Mouse (Mus musculus): ENCODE data around the gene Col1a1.
A peak's percentile ranks its signal among the peaks of the same experiment; 100 is the strongest.

The Col1a1 gene

DNA sequence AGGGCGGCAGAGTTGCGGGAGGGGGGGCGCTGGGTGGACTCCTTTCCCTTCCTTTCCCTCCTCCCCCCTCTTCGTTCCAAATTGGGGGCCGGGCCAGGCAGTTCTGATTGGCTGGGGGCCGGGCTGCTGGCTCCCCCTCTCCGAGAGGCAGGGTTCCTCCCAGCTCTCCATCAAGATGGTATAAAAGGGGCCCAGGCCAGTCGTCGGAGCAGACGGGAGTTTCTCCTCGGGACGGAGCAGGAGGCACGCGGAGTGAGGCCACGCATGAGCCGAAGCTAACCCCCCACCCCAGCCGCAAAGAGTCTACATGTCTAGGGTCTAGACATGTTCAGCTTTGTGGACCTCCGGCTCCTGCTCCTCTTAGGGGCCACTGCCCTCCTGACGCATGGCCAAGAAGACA, at the start of gene Col1a1:
Gene Col1a1, plus strand, starts transcription at position 180 of the 400 bp plus-strand sequence.
- DNase-seq (ENCODE audit: low spot score in 2 of 2): no peak

DNA sequence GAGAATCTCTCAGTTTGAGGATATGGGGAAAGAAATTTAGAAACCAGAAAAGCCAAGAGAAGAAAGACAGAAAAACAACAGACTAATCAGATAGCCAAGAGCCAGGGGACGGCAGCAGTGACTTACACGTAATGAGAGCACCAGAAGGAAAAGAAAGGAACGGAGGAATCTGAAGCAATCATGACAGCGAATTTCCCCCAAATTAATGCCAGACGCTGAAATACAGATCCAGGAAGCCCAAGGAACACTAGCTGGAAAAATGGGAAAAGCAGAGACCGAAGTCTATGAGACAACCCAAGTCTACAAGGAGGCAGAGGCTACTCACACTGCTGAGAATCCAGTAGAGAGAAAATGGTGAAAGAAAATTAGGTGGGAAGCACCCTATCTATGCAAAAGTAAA, 44.9 kb upstream of the Col1a1 start:
- DNase-seq (ENCODE audit: low spot score in 2 of 2): no peak

DNA sequence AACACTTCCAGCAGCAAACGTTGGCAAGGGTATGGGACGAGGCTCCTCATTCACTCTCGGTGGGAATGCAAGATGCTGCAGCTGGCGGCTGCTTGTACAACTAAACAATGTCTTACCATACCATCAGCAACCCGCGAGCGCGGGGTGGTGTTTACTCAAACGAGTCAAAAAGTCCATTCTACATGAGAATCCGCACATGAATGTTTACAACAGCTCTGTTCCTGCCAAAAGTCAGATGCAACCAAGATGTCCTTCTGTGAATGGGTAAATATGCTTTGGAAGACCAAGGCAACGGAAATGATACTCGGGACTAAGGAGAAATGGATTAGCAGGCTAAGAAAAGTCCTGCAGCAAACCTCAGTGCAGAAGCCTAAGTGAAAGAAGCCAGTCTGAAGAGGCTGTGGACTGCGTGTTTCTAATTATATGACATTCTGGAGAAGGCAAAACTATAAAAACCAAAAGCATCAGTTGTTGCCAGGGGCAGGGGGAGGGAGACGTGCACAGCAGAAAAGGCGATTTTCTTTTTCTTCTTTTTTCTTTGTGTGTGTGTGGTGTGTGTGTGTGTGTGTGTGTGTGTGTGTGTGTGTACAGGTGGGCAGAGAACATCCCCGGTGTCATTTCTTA, 39.2 kb upstream of the Col1a1 start:
- DNase-seq (ENCODE audit: low spot score in 2 of 2): no peak

DNA sequence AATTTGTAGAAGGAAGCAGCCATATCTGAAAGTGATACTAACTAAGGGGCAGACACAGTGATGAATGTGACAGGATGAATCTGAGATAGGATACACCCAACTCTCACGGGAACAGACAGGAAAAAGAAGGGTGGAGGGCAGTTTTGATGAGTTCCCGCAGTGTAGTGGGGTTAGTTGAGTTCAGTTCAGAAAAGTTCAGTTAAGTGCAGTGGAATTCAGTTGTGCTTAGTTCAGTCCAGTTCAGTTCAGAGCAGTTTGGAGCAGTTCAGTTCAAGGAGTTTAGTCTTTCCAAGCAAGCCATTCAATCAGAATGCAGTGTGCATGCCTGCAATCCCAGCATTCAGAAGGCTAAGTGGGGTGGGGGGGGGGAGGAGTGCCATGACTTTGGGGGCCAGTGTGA, 34.8 kb upstream of the Col1a1 start:
- DNase-seq (ENCODE audit: low spot score in 2 of 2): no peak

DNA sequence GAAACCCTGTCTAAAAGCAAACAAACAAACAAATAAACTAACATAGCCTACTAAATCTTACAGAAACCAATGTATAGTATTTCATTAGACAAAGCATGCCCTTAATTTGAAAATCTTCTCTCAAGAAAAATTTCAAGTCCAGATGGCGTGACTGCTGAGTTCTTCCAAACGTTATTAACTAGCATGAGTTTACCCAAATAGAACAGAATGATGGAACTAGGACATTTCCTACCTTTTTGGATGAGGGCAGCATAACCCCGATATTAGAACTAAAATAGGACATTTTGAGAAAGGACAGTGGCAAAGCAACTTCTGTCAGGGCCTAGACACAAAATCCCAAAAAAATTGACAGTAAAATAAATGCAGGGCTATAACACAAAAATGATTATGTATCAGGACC, 31.7 kb upstream of the Col1a1 start:
- no peak for DNase-seq (ENCODE audit: low spot score in 2 of 2)

DNA sequence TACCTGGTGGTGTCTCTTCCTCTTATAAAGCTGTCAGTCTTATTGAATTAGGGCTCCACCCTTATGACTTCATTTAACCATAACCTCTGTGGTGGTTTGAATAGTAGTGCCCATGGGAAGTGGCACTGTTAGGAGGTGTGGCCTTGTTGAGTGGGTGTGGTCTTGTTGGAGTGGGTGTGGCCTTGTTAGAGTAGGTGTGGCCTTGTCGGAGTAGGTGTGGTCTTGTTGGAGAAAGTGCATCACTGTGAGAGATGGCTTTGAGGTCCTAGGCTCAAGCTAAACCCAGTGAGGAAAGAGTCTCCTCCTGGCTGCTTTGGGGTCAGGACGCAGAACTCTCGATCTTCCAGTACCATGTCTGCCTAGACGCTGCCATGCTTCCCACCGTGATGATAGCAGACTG, 25.1 kb upstream of the Col1a1 start:
- no peak for DNase-seq (ENCODE audit: low spot score in 2 of 2)

DNA sequence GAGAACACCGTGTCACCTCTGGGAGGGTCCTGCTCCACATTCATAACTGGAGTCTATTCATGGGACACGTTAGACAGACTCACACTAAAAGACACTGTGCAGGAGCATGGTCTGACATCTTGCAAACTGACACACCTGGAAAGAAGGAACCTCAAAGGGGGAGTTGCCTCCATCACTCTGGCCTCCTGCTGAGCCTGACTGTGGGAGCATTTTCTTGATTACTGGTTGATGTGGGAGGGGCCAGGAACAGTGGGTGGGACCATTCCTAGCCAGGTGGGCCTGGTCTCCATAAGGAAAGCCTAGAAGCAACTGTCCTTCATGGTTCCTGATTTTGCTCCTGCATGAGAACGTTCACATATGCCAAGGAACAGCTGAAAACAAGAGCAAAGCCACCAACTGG, 23.5 kb upstream of the Col1a1 start:
- DNase-seq (ENCODE audit: low spot score in 2 of 2): no peak

DNA sequence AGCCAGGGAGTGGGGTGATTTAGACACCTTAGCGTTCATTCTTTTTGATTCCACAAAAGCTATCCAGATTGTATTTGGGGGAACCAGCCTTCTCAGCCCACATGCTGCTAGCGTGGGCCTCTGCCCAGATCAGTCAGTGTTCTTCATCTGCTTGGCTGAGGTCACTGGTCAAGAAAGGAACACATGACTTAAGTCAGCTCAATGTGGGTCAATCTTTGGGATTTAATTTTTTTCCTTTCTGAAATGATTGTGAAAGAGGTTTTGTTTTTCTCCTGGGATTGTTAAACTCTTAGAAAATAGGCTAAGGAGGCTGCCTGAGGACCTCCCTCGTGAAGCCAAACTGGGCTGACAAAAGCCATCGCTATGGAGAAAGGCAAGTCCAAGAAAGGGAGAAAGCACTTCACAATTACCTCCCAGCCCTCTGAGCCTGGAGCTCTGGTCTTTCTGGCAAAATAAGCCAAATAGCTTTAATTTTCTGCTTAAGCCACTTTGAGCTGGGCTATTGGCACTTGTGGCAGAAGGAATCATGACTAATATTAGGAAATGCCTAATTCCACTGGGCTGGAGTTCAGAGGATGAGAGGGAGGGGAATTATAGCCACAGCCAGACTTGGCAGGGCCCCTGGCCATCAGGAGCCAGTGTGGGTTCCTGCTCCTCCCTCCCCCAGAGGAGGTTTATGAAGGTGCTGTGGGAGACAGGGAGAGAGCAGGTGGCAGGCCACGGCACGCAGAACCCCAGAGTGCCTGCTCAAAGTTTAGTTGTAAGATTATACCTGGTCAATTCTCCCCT, 22.5 kb upstream of the Col1a1 start:
- no peak for DNase-seq (ENCODE audit: low spot score in 2 of 2)

DNA sequence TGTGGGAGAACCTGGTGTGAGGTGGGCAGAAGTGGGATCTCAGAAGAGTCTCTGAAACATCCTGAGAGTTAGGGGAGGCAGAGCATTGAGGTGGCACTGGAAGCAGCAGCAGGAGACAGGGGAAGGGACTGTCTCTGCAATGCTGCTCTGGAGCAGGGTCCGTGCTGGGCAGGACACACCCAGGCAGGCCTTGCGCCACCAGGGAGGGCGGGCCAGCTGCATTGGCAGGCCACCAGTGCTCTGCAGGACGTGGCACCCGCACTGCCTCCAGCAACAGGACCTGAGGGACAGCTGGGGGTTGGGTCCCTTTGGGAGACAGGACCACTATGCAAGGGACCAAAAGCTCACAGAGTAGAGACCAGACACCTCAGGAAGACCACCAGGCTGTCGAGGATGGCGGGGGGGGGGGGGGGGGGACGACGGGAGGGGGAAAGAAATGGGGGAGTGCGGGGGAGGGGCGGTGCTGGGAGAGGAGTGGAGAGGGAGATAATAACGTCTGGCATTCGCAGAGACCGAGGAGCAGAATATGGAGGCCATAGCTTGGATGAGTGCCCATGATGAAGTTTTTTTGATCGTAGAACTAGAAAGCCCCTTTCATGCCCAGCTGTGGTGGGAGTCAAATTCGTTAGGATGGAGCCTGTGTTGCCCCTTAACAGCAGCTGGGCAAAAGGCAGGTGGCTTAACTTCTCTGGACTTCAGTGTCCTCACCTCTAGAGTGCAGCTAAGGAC, 20.2 kb upstream of the Col1a1 start:
- DNase-seq (ENCODE audit: low spot score in 2 of 2): no peak

DNA sequence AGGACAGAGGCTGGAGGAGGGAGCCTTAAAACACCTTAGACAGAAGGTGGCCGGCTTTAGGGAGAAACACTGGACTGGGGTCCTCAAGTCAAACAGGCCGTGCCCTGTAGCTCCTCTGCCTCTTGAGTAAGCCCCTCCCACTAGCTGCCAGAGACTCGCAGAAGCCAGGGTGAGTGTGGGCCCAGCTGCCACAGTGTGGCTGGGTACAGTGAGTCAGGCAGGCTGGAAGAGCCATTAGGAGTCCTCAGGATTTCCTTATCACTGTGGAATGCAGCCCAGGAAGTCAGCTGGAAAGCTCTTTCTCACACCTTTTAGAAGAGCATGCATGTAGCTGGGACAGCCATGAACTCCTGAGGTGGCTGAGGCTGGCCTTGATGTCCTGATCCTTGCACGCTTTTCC, 19.5 kb upstream of the Col1a1 start:
- no peak for DNase-seq (ENCODE audit: low spot score in 2 of 2)

DNA sequence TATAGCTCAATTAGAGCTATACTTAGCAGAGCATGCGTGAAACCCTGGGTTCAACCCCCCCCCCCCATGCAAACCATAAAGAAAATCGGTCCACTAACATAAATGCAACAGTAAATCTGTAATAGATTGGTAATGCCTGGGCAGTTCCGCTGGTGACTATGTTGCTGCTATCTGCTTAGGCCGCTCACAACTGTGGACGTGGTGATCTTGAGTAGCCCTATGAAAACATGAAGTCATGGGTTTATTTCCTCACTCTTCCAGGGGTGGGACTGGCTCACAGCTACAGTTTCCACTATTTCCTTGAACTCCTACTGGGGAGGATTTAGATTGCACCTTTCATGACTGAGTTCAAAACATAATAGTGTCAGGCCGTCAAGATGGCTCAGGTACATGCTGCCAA, 18.3 kb upstream of the Col1a1 start:
- DNase-seq (ENCODE audit: low spot score in 2 of 2): no peak

DNA sequence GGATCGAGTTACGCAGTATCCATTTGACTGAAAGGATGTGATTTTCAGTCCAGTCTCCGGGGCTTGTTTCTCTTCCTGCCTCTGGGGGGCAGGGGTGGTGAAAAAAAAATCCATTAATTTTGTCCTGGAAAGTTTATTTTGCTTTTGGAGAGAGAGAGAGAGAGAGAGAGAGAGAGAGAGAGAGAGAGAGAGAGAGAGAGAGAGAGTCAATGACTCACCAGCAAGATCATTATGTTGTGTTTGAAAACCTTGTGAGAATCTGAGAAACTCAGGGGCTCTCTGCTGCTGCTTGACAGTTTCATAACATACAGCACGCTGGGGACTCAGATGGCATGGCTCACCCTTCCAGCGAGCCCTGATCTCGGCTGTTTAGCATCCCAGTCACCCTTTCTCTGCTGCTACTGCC, 15.0 kb upstream of the Col1a1 start:
- no peak for DNase-seq (ENCODE audit: low spot score in 2 of 2)

DNA sequence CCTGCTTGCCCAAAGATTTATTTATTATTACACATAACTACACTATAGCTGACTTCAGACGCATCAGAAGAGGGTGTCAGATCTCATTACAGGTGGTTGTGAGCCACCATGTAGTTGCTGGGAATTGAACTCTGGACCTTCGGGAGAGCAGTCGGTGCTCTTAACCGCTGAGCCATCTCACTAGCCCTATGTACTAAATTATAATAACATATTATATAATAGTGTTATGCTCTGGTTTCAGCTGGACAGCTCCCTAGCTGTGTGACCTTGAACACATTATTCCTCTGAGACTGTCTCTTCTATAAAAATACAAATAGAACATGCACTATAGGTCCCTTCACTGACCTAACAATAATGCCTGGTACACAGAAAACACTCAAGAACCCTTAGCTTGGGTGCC, 11.0 kb upstream of the Col1a1 start:
- DNase-seq (ENCODE audit: low spot score in 2 of 2): no peak

DNA sequence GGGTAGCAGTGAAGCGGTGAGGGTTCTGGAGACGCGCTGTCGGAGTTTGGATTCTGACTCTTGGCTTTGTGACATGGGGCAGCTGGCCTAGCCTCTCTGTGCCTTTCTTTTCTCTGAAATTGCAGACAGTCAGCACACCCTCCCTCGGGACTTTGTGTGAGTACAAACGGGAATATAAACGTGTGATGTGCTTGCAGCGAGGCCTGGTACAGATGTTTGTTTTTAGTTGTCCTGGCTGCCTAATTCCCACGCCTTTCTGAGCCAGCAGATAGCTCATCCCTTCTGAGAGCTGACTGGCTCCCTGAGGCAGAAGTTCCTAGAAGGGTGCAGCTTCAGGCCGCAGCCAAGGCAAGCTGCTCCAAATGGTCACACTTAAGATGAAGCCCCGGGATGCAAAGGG, 9.6 kb upstream of the Col1a1 start:
- DNase-seq (ENCODE audit: low spot score in 2 of 2): no peak

DNA sequence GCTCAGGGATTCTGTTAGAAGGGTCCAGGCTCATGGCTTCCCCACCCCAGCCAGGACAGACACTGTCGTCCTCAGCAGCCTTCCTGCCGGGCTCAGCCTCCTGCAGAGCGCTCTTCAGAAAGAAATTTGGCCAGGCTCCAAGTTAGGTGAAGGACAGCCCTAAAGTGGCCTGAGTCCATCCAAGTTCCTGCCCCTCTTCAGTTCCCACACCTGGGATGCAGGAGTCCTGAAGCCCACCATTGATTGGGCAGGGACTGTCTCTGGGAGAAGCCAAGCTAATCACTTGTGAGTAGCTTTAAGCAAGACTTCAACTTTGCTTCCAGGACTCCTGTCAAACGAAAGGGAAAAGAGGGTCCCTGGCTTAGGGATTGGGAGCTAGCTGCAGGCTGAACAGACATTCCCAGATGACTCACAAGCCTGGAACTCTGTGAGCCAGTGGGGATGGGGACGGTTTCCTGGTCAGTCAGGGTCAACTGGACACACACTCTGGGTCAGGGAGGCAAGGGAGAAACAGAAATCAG, 8.2 kb upstream of the Col1a1 start:
- no peak for DNase-seq (ENCODE audit: low spot score in 2 of 2)

DNA sequence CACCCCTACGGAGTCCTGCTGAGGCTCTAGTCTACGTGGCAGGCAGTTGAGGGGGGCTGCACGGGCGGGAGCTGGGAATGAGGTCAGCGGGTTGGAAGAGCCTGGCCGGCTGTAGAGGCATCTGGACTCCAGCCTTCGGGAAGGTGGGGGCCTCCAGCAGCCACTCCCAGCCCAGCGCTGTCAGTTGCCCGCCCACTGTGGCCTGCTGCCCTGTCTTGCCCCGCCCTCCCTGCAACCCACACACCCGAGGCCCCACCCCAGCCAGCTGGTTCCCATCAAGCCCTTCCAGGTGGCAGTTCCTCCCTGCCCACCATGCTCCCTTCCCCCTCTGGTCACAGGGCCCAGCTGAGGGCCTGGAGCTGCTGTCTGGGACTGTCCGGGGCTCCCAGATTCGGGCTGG, 7.2 kb upstream of the Col1a1 start:
- DNase-seq (ENCODE audit: low spot score in 2 of 2): peak; percentile 37 to 74

DNA sequence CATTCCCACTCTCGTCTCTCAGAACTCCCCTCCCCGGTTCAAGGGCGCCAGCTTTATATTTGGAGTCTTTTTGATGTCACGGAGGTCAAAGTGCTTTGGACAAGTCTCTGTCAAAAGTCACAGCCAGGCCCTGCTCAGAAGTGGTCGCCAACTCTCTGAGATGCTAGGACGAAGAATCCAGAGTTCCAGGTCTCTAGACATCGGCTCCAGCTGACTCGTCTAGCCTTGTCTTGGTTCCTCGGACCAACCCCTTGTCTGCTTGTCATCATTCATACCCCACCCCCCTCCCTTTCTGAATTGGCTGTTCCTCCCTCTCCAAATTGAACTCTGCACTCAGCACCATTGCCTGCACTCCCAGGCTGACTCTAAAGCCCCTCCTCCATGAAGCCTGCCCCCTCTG, 6.4 kb upstream of the Col1a1 start:
- no peak for DNase-seq (ENCODE audit: low spot score in 2 of 2)

DNA sequence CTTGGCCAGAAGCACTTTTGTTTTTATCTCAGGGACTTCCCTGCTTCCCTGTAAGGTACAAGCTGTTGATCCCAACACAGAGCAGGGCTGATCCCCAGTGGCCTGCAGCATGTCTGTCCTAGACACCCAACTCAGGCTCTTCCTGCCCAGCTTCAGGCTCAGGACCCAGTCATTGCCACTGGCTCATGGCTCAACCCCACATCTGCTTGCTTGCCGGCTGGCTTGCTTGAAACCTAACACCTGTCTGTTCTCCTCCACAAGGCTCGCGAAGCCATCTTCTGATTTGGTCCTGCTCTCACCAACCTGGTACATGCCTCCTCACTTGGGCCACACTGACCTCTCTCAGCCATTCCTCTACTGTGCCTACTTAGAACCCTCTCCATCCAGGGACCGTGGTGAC, 5.9 kb upstream of the Col1a1 start:
- DNase-seq (ENCODE audit: low spot score in 2 of 2): no peak

DNA sequence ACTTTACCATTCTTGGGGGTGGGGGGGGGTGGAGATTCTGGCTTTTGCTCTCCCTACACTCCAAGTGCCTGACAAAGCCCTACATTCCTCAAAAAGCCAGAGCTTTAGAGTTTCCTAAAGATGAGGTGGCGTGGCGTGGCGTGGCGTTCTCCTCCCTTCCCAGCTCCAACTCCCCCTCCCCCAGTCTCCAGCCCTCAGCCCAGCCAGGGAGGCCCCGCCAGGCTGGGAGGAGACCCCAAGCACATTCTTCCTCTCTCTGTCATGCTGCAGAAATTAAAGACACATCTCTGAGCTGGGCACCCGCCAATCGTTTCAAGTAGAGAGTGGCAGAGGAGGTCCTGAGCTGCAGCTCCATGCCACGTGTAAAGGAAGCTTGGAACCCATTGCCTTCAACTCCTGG, 2.4 kb upstream of the Col1a1 start:
- no peak for DNase-seq (ENCODE audit: low spot score in 2 of 2)

DNA sequence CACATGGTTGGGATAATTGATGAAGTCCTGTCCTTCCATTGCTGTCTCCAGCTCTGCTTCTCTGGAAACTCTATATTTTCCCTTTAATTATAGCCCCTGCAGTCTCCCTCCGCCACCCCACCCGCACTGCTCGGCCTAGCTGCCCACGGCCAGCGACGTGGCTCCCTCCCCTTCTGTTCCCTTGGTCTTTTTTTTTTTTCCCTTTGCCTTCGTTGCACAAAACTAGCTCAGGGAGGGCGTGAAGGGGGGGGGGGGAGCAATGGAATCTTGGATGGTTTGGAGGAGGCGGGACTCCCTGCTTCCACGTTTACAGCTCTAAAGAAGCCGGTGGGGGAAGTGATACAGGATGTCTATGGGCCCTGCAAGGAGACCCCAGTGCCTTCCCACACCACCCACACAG, 1.5 kb upstream of the Col1a1 start:
- no peak for DNase-seq (ENCODE audit: low spot score in 2 of 2)

DNA sequence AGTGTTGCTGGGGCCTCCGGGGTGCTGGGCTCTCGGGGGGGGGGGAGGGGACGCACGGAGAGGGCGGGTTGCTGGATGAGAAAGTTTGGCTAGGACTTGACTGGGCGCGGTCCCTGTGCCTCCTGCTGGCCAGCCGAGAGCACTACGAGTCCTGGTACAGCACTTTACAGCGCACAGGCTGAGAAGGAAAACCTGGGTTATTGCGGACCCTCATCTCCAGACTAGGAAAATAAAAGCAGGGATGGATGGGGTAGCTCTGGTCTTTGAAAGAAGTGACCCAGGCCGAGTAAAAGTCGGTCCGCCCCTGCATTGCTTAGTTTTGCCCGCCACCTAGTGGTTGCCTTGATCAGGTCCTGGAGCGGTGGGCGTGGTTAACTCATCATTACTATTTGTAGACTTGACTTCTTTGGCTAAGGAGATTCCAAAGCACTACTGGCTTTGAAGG, 849 bp downstream of the Col1a1 start:
- peak; percentile 79 to 91 for DNase-seq (ENCODE audit: low spot score in 2 of 2)

DNA sequence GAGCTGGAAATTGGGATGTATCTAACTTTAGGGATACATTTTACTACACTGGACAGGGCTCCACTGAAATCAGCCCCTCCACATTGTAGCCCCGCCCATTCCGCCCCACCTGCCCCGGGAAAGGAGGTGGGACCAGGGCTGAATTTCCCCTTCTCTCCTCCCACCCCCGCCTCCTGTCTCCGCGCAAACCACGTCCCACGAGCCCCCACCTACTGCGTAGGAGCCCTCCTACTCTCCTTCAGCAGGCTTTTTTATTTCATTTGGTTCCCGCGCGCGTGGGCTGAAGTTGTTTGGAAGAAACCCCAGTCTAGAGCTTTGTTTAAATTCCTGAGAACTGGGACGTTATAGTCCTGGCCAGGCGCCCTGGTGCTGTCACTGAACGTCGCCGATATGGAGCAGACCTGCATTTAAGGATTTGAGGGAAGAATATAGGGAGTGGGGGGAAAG, 1.3 kb downstream of the Col1a1 start:
- no peak for DNase-seq (ENCODE audit: low spot score in 2 of 2)

DNA sequence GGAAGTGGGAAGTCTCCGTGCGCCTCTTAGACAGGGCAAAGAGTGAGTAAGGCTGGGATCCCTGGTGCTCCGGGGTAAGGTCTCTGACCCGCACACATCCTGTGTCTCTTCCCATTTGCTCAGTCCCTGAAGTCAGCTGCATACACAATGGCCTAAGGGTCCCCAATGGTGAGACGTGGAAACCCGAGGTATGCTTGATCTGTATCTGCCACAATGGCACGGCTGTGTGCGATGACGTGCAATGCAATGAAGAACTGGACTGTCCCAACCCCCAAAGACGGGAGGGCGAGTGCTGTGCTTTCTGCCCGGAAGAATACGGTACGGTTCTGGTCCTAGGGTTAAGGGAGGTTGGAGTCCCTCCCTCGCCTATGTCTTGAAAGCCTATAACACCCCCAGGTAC, 1.8 kb downstream of the Col1a1 start:
- no peak for DNase-seq (ENCODE audit: low spot score in 2 of 2)
